In the genomic region with DNA sequence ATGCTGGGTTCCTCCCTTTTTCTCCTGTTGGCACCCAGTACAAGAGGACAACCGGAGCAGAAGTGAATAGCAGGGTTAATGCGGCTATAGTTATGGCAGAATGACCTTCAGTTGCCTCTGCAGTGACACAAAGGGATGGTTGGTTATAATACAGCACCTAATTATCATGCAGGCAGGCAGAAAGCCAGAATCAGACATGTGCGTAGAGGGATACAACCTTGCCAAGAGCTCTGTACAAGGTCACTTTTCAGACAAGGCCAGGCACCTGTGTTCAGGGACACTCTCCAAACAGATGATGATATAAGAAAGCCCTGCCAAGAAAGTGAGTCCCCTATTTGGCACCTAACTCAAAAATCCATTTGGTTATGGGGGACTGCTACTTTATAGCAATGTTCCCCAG, we compare ENCODE assay signal across 23 mouse cellular contexts.
DNase-seq lines count a peak whose midpoint lies in the region; ATAC-seq lines count a peak whose summit lies in the region.
"Had no signal": no experiment of that assay in that cellular context is flagged by ENCODE, and none has a peak within 500 bp of the region (broad histone marks: within the 10 kb centered on the region; RNA-seq: fewer than 3 reads in every experiment).

No protein-coding gene starts in this region.

- H3K4me3 ChIP-seq in hindbrain, embryonic 16.5 days (ENCODE audit: low read length), result no peak overlapping the region
- H3K4me3 ChIP-seq in hindbrain, embryonic 11.5 days (ENCODE audit: low read depth, low read length), result no peak overlapping the region
- H3K4me3 ChIP-seq: embryonic facial prominence, embryonic 10.5 days; forebrain, embryonic 15.5 days; heart, embryonic 13.5 days; kidney, embryonic 15.5 days; left cerebral cortex, adult 2 months had no signal

- DNase-seq in adrenal gland, adult 8-10 months, result peak; percentile 38
- DNase-seq in adrenal gland, postnatal 4 days (ENCODE audit: low spot score in 2 of 2), result no peak
- no peak for DNase-seq in hindbrain, embryonic 11.5 days (ENCODE audit: low spot score)
- DNase-seq in ovary, adult 18-20 months (ENCODE audit: low spot score), result peak; percentile 43
- no peak for DNase-seq in ovary, postnatal 10 days (ENCODE audit: low spot score)
- peak; percentile 74 for DNase-seq in testis, postnatal 14 days (ENCODE audit: low spot score)
- no peak for DNase-seq in MN1 (ENCODE audit: low spot score)
- DNase-seq: cerebellum, adult 8-10 months; gastrocnemius, postnatal 10 days; heart, postnatal 4 days; kidney, adult 11 months; kidney, postnatal 4 days; layer of hippocampus, adult 9-11 months; liver, postnatal 0 days had no signal

- WGBS in hindbrain, embryonic 16.5 days, result 70% methylated on average over 3 of the region's 3 CpGs
- 85% methylated on average over 3 of the region's 3 CpGs for WGBS in hindbrain, embryonic 11.5 days

- no peak overlapping the region for H3K27ac ChIP-seq in hindbrain, embryonic 16.5 days (ENCODE audit: low read depth, low read length)
- H3K27ac ChIP-seq in hindbrain, embryonic 11.5 days (ENCODE audit: low read depth, low read length), result no peak overlapping the region
- H3K27ac ChIP-seq: embryonic facial prominence, embryonic 10.5 days; forebrain, embryonic 15.5 days; heart, embryonic 13.5 days; kidney, embryonic 15.5 days; left cerebral cortex, adult 2 months; macrophage had no signal

- no peaks in the 10 kb centered on the region for H3K36me3 ChIP-seq in hindbrain, embryonic 16.5 days (ENCODE audit: control insufficient read depth, insufficient read depth, low read length)
- no peaks in the 10 kb centered on the region for H3K36me3 ChIP-seq in hindbrain, embryonic 11.5 days (ENCODE audit: control insufficient read depth, insufficient read depth, low read length)
- H3K36me3 ChIP-seq: embryonic facial prominence, embryonic 10.5 days; forebrain, embryonic 15.5 days; heart, embryonic 13.5 days; kidney, embryonic 15.5 days had no signal

- no peak overlapping the region for H3K9ac ChIP-seq in hindbrain, embryonic 16.5 days (ENCODE audit: low read depth, low read length)
- no peak overlapping the region for H3K9ac ChIP-seq in hindbrain, embryonic 11.5 days (ENCODE audit: low read depth, low read length)
- H3K9ac ChIP-seq: forebrain, embryonic 15.5 days; heart, embryonic 13.5 days; kidney, embryonic 15.5 days; liver, postnatal 0 days had no signal

- H3K4me1 ChIP-seq in hindbrain, embryonic 16.5 days (ENCODE audit: control insufficient read depth, insufficient read depth, low read depth, low read length), result no peaks in the 10 kb centered on the region
- no peaks in the 10 kb centered on the region for H3K4me1 ChIP-seq in hindbrain, embryonic 11.5 days (replicated peaks; ENCODE audit: control insufficient read depth, insufficient read depth, low read length)
- H3K4me1 ChIP-seq: embryonic facial prominence, embryonic 10.5 days; forebrain, embryonic 15.5 days; heart, embryonic 13.5 days; kidney, embryonic 15.5 days had no signal

- ATAC-seq in hindbrain, embryonic 16.5 days, result peak; percentile 75
- ATAC-seq in hindbrain, embryonic 11.5 days (ENCODE audit: low FRiP score), result no peak
- ATAC-seq: CD4-positive, CD25-positive, alpha-beta regulatory T cell, adult 4 months; forebrain, embryonic 15.5 days; liver, postnatal 0 days; lung, postnatal 0 days had no signal

- H3K4me2 ChIP-seq in hindbrain, embryonic 16.5 days (ENCODE audit: low read length), result no peak overlapping the region
- H3K4me2 ChIP-seq in hindbrain, embryonic 11.5 days (replicated peaks; ENCODE audit: low read depth, low read length), result no peak overlapping the region
- H3K4me2 ChIP-seq: forebrain, embryonic 15.5 days; heart, embryonic 13.5 days; kidney, embryonic 15.5 days had no signal

- no peaks in the 10 kb centered on the region for H3K27me3 ChIP-seq in hindbrain, embryonic 16.5 days (replicated peaks; ENCODE audit: control insufficient read depth, insufficient read depth, low read length)
- no peaks in the 10 kb centered on the region for H3K27me3 ChIP-seq in hindbrain, embryonic 11.5 days (ENCODE audit: control insufficient read depth, insufficient read depth, low read length)
- H3K27me3 ChIP-seq: forebrain, embryonic 15.5 days; heart, embryonic 13.5 days; kidney, embryonic 15.5 days had no signal

- peaks cover 1% of the 10 kb centered on the region; the same call in 1 of the 2 replicates for H3K9me3 ChIP-seq in hindbrain, embryonic 16.5 days (ENCODE audit: control insufficient read depth, low read length)
- H3K9me3 ChIP-seq in hindbrain, embryonic 11.5 days (ENCODE audit: control insufficient read depth, low read length), result no peaks in the 10 kb centered on the region
- H3K9me3 ChIP-seq: embryonic facial prominence, embryonic 10.5 days; forebrain, embryonic 15.5 days; heart, embryonic 13.5 days; kidney, embryonic 15.5 days had no signal

Comparison
In these comparisons a context has a peak if more than half of its experiments do, and no peak if none do; other contexts are left out.
1. DNase-seq: peak in adrenal gland, adult 8-10 months (single experiment), ovary, adult 18-20 months (single experiment) and testis, postnatal 14 days (single experiment); none in adrenal gland, postnatal 4 days (0 of 2), hindbrain, embryonic 11.5 days (single experiment), ovary, postnatal 10 days (single experiment) and MN1 (single experiment).